Mouse (Mus musculus): ENCODE data around the gene Epha4. TPM values are rescaled to one million over a fixed set of nuclear protein-coding genes. Genes with fewer than 3 reads are reported as not detected.

The Epha4 gene
- polyA plus RNA-seq, 1 experiment from 2014 or later: 39.4 TPM

GRCm38 (mm10) chr1:77318597-77319127 is 196.2 kb downstream of the Epha4 start:
- Histone ChIP-seq H3K4me3 (no peak overlapping the region), H3K36me3 (no peaks in the 10 kb centered on the region), H3K9ac (replicated peaks) (no peak overlapping the region), H3K4me2 (replicated peaks) (no peak overlapping the region), H3K27me3 (no peaks in the 10 kb centered on the region), H3K9me3 (no peaks in the 10 kb centered on the region), H3K27ac (replicated peaks) (no peak overlapping the region), H3K4me1 (0 out of 2 replicates have a peak, but pooled peaks cover 2% of the 10 kb centered on the region)
- ATAC-seq (ENCODE audit: low FRiP score, low read depth): no peak
- 80% methylated on average over 4 of the region's 4 CpGs for WGBS

Small RNA genes within 50 kb of the gene (microRNA-seq; reads per million reads assigned to microRNA genes)
- not detected for gene Mir6352
